Mouse (Mus musculus): ENCODE measurements at regions not wholly inside any gene's neighbourhood (a gene's known extent, or its start where the extent isn't known, plus 50 kb on each side); places are given as distances from the start of the nearest gene placed in this dataset.

DNA sequence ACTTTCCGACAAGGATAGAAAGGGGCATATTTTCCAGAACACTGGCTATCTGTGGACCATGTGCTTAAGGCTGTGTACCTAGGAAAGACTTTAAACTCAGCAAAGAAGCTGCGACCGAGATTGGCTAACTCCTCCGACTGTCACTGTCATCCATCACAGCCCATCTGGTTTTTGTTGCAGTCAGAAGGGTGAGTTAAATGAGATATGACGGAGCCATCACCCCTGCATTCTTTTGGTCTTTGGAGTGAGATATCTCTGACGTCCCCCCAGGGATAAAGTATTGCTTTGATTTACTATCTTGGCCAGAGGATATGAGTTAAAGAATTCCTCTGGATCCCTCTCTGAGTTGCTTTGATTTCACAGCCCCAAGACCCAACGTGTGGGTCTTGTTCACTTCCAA is 160.0 kb upstream of the Ubash3b start:
- no peak for TF ChIP-seq POLR2A (IDR thresholded peaks at IDR 0.05; ENCODE audit: borderline replicate concordance, low read depth, low read length)
- no peak for TF ChIP-seq CTCF (IDR thresholded peaks at IDR 0.05; ENCODE audit: low read depth, low read length)
